Mouse (Mus musculus): ENCODE data around the gene Pgpep1.

- TF ChIP-seq POLR2A (IDR thresholded peaks at IDR 0.05; ENCODE audit: low read depth, low read length) (no peak), CTCF (IDR thresholded peaks at IDR 0.05; ENCODE audit: extremely low read depth, insufficient read depth, insufficient read length, insufficient replicate concordance) (no peak)
Measured at GRCm38 (mm10) chr8:70674716-70675115, 14.5 kb upstream of the Pgpep1 start.
